Mouse (Mus musculus): ENCODE results near the gene Derl3.
A peak's percentile ranks its signal among the peaks of the same experiment; 100 is the strongest.
"Not testable (repeated sequence)": the region's sequence is repeated elsewhere in the genome, so short reads cannot be mapped to it uniquely, and the experiment has no call there.

Gene Derl3

DNA sequence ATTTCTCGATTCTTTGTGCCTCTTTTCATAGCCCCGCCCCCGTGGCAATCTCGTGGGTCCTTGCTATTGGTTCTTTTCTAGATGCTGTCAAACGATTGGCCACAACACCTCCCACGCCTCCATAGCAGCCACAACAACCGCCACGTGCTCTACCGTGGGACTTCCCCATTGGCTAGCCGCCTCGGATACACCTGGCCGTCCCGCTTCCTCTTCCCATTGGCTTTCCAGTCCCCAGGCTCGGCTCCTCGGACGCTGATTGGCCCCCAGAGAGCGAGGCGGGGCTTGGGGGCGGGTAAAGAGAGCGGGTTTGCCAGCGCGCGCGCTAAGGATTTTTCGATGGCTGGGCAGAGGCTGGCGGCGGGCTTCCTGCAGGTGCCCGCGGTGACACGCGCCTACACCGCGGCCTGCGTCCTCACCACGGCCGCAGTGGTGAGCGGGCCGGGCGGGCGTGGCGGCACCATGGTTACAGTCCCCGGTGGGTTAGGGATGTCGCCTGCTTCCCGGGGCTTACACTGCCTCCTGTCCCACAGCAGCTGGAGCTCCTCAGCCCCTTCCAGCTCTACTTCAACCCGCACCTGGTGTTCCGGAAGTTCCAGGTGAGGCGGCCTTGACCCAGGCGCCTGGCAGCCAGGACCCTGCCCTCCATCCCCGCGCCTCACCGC lies at the start of gene Derl3:
Gene Derl3 (plus strand): TSS at position 325 of the 662 bp plus-strand sequence.
- peak; percentile 91 for DNase-seq (ENCODE audit: low spot score)

DNA sequence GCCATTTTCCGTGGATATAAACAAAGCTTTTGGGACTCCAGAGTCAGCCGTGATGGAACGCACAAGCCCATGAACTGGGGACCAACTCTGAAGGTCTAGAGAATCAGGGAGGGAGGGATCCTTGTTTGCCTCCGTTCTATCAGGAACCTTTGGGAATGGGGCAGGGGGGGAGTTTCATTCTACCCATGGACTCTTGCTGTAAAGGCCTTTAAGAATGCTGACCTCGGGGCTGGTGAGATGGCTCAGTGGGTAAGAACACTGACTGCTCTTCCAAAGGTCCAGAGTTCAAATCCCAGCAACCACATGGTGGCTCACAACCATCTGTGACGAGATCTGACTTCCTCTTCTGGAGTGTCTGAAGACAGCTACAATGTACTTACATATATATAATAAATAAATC lies 49.3 kb upstream of the Derl3 start:
- not testable (repeated sequence) for DNase-seq (ENCODE audit: low spot score)

DNA sequence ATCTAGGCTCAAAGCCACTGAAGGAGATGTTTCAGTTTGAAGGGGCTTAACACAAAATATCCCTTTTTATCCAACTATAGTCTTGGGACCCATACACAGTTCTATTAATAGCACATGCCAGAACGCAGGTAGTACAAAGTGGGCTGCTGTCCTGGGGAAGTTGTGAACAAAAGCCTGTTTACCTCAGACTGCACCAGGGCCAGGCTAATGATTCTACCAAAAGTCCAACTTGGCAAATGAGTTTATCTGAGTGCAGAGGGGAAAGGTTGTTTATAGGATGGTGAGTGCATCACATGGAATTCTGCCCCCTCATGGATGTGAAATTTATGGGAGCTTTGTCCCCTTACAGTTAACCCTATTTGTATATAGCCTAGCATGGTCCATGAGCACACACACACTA lies 48.4 kb upstream of the Derl3 start:
- DNase-seq (ENCODE audit: low spot score), result no peak

DNA sequence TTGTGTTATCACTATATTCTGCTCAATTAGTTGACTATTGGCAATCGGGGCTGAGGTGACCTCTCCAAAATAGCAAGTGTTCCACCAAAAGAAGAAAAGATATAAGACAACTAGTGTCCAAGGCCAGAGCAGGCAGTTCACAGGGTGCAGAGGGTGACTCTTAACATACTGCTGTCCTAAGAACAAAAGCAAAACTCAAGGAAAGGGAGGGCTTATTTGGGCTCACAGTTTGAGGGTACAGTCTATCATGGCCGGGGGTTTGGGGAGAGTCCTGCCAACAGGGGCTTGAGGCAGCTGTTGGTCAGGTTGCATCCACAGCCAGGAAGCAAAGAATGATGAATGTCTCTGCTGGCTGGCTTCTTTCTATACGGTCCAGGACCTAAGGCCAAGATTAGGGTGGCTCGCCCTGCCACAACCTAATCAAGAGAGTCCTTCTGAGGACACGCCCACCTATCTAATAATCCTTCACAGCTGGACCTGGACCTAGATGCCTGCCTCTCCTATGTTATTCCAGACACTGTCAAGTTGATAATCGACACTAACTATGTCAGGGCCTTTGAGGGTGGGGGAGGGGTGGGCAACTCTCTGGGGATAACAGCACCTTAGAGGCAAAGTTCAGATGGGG lies 47.8 kb upstream of the Derl3 start:
- peak; percentile 44 for DNase-seq (ENCODE audit: low spot score)

DNA sequence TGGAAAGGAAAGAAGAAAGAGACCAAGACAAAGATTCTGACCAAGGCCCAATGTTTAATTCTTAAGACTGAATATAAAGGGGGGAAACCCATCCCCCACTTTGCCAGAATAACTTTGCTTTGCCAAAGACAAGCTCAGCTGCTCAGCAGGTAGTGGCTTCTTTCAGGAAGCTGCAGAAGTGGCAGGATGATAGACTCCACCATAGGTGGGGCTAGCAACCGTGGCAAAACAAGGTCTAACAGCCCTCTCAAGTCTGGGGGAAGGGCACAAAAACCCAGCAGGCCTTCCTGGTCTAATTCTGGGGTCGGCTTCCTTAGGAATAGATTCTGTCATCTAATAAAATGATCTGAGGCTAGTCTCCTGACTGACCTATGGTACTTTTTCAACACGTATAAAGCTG lies 44.8 kb upstream of the Derl3 start:
- DNase-seq (ENCODE audit: low spot score), result no peak

DNA sequence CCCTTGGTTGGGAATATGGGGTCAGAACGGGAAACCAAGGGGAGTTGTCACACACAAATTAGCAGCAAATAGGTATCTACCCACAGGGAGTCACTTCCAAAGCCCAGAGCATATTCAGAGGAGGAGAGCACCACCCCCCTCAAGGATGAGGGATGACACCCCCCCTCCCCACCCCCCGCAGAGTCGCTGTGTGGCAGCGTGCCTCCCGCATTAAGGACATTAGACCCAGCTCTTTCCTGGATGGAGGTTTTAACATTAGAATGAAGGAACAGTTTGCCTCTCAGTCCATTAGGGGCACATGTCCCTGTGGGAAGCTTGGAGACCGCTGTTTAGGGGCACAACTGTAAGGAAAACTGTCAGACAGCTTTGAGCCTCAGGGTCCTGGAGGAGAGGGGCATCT lies 42.1 kb upstream of the Derl3 start:
- DNase-seq (ENCODE audit: low spot score), result no peak

DNA sequence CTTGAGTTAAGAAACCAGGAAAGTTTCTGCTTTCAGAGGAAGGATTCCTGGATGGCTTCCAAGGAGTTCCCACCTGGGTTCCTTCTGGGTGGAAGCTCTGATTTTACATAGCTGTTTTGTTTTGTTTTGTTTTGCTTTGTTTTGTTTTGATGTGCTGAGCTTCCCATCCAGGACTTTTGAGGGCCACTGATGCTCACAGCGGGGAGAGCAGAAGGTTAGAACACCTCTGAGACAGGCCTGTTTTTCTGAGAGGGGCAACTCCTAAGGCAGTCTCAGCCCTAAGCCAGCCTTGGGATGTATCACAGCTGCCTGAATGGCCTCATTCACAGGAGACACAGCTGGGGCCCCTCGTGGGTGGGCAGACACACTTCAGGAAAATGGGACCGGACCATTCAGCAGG lies 41.5 kb upstream of the Derl3 start:
- no peak for DNase-seq (ENCODE audit: low spot score)

DNA sequence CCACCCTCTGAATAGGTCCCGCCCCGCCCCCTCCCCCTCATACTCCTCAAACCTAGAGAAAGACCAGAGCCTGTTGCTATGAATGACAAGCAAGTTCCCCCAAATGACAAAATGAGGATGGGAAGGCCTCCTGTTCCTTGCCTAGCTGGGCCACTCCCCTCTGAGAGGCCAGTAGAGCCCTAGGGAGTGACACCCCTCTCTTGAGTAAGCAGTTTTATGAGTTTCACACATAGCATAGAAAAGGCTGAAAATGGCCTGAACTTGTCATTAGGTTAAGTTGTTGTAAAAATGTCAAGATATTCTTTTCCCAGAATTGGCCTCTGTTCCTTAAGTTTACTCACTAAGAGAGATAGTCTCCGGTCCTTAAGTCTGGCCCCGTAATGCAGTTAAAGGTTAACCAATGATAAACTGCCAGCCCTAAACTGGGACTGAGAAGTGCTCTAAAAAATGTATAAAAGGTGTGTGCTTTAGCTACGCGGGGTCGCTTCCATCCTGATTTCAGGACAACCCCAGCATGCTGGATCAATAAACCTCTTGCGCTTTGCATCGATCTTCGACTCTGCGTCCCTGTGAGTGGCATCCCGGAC lies 40.6 kb upstream of the Derl3 start:
- DNase-seq (ENCODE audit: low spot score), result no peak

DNA sequence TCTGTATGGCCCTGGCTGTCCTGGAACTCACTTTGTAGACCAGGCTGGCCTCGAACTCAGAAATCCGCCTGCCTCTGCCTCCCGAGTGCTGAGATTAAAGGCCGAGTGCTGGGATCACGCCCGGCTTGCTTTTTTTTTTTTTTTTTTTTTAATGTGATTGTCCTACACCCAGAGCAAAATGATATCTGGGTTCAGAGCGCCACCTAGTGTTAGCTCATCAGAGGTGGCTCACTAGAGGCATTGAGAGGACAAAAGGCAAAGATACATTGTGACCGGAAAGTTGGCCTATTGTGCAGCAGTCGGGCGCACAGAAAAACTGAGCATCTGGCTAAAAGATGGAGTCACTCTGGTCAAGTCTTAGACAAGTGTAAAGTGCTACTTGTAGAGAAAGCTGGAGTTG lies 39.8 kb upstream of the Derl3 start:
- DNase-seq (ENCODE audit: low spot score), result peak; percentile 70

DNA sequence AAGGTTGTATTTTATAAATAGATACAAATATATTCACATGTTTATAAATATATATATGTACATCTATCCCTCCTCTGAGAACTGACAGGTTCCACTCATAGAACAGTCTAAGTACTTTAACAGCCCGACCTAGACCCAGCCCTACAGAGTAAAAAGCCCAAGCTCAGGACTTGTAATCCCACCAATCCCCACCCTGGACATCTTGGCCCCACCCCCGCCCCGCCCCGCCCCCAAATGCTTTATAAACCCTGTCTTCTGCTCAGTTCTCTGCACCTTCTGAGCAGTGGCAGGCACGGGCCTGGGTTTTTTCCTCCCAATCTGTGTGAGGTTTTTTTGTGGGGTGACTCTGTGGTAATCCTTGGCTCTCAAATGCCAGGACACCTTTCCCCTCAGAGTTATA lies 39.1 kb upstream of the Derl3 start:
- DNase-seq (ENCODE audit: low spot score), result no peak

DNA sequence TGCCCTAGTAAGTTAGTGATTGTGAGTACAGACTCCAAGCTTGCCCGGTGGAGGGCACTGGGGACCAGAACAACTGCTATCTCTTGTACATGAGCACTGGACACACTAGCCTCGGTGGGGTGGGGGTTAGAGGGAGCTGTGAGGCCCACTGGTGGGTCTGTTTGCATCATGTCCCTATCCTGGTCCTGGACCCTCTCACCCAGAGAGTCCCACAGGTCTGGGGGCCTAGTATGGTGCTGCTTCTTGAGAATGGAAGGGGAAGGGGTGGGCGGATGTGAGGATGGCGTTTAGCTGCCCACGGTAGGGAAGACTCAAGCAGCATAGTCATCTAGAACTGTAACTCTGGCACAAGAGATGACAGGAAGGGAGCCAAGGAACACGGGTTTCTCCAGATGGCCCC lies 38.4 kb upstream of the Derl3 start:
- no peak for DNase-seq (ENCODE audit: low spot score)

DNA sequence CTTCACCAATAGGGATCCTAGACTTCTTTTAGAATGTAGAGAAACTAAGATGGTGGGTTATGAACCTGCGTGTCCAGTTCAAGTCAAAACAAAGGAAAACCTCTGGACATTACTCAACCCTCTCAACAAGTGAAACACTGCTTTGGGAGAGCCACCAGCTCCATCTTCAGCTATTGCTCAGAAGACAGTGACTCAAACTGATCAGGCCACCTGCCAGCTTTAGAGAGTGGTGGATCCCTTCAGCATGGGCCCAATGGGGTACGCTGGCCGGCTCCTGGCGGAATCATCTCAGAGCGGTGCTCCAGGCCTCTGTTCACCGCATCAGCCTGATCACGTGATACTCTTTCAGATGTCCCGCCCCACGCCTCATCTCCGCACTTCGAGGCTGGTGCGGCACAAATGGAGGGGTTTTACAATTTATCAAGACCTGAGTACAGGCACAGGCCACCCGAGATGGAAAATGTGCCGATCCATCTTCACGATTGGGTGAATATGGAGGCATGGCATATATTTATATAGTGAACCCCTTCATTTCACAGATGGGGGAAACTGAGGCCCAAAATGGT lies 37.7 kb upstream of the Derl3 start:
- no peak for DNase-seq (ENCODE audit: low spot score)

DNA sequence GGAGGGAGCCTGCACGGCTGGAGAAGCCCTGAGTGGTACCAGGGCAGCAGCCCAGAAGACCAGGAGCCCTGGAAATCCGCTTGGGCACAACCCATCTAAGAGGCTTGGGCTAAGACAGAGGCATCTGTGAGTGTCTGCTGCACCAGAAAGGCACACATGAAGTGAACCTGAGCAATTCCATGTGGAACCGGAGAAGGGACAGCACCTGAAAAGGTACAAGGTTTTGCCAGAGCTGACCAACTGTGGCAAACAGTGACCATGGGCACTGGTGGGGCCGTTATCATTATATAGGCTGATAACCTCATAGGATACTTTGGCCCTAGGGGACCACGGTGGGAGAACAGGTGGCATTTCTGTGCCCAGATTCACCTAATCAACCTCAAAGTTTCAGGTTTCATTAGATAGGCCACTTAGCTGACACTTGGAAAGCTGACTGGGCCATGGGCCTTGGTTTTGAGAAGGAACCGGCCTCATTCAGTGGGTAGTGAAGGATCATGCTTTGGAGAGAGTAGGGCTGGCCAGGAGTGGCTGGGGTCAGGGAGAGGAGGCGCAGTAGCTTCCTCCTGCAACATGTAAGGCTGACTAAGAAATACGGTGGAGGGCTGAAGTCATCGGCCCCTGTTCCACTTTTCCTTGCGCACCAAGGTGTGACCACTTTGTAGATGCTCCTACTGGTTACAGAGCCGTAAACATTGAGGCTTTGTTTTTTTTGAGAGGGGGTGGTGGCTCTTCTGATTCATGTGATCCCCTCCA lies 36.9 kb upstream of the Derl3 start:
- no peak for DNase-seq (ENCODE audit: low spot score)

DNA sequence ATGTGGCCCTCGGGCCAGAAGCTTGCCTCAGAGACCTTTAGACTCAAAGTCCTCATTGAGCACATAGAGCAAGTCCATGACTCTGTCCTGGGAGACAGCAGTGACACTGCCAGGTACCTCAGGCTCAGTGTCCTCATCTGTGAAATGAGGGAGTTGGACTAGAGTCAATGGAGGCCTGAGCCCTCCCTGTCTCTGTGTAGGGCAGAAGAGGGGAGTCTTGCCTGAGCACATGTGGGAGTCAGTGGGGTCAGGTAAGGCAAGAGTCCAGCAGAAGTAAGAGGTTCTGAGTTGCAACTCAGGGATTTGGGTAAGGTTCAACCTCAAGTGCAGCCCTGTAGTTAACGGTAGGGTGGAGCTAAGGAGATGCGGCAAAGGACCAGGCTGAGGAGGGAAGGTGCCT lies 36.2 kb upstream of the Derl3 start:
- no peak for DNase-seq (ENCODE audit: low spot score)

DNA sequence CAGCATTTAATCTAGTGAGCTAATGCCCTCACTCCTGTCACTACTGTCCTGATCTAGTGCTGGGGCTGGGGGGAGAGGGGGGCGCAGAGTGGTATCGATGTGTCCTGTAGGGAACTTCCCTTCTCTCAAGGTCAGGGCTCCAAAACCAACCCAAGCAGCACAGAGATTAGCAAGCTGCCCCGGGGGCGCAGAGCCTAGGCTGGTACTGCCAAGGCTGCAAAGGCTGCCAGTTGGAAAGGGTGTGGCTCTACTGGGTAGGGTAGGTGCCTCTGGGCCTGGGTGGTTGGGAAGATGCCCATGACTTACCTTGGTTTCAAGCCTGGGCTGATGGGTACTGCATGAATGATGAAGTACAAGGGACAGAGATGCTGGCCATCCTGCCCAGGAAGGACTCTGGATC lies 35.6 kb upstream of the Derl3 start:
- no peak for DNase-seq (ENCODE audit: low spot score)

DNA sequence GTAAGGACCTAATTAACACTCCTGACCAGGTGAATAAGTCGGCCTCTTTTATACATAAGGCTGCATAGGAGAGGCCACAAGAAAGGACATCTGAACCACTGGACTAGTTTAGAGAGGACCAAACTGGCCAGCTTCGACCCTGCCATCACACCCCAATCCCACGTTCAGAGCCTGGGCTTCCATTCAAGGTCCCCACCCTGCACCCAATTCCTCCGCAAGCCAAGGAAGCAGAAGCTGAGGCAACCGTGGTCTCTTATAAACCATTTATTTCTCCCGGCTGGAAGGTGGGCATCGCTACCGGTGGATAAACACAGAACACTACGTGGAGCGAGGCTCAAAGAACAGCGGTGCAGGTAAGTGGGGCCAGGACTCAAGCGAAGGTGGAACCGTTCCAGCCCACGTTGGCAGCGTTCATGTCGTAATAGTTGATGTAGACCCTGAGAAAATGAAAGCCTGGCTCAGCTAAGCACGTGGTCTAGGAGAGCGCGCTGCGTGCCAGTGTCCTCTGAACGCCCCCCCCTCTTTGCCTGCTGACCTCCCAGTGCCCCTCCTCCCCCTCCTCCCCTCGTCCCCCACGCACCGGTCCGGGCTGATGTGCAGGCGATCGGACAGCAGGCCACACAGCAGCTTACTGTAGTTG lies 34.0 kb upstream of the Derl3 start:
- DNase-seq (ENCODE audit: low spot score), result no peak

DNA sequence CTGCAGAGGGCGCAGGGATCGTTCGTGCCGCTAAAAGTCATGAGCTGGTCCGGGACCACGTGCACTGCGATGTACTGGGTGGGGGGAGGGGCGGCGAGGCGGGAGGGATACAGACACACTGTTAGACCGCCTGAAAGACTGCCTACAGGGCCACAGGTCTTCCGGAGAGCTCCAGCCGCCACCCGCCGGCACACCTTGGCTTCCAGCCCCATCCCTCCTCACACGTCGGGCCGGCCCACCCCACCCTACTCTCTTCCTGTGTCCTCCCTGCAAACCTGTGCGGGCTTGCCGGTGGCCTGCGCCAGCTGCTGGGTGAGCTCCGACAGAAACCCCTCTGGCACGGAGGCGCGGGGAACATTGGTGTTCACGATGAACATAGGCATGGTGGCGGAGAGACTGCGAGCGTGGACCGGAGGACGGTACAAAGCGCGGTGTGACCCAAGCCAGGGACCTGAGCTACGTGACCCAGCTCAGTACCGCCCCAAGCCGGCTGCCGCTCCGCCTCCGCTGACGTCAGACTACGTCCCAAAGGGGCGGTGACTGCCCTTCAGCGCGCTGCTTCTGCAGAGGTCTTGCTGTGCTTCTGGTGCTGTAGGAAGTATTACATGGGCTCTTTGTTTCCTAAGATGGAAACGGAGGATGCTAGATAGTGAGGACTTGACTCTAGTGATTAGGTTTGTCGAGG lies 33.3 kb upstream of the Derl3 start, which contains the start of gene Mif:
Gene Mif (minus strand): TSS at position 455 of the 685 bp plus-strand sequence.
- DNase-seq (ENCODE audit: low spot score), result peak; percentile 91

DNA sequence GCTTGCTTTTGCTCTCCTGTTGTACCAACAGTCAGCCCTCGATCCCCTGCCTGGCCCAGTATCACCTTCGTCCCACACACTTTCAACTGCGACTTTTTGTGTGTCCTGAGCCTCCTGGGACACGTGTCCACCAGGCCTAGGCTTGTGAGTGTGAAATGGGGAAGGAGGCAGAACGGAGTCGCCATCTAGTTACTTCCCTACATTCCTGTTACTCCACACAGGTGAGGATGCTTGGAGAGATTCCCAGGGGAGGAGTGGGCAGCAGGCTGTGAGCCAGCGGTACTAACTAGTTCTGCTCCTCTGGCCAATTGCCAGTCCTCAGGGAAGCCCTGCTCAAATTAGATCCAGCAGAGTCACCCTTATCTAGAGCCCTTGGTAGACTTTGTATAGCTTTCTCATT lies 32.5 kb upstream of the Derl3 start:
- no peak for DNase-seq (ENCODE audit: low spot score)

DNA sequence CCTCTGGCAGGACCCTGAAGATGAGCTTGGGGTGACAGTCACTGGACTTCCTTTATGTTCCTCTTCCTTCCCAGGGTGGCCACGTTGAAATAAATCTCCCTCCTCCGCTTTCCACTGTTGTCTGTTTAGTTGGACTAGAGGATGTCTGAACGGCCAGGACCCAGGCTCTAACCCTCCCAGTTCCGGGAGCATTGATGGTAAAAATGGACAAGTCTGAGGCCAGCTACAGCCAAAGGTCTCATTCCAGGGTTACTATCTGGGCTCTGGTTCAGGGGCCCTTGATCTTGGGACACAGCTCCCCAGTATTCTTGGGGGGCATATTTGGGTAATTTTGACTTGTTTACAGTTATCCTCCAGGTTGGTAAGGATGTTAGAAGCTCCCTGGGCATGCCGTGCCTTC lies 31.6 kb upstream of the Derl3 start:
- no peak for DNase-seq (ENCODE audit: low spot score)

DNA sequence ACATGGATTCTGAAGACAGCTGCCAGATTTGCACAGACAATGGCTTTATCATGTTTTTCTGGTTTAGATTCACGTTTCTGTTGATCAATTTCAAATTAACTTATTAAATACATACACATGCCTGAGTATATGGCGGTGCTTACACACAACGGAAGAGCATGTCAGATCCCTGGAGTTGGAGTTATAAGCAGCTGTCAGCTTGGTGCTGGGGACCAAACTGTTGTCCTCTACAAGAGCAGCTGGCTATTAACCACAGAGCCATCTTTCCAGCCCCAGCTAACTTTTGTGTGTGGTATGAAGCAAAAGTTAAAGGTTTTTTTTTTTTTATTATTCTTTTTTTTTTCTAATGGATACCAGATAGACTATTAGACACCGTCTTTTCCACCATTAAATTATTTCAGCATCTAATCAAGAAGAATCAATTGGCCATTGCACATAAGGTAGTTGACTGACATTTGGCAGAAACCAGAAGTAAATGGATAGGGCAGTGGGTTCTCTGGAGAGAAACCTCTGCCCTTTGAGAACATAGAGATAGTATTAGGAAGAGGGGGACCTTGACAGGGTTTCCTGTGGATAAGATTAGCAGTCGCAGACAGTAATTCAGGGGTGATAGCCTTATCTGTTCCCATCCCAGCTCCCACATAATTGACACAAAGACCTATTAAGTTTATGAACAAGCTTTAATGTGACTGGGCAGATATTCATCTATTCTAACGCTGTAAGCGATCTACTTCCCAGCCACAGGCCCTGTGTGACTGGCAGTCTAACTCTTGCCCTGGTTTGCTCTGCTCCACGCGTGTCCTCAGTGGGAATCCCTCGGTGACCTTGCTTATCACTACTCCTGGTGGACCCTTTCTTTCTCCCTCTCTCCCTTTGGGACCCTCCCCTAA lies 20.9 kb upstream of the Derl3 start:
- DNase-seq (ENCODE audit: low spot score), result no peak

Measured in spleen, adult 12 weeks (tissue).